Mouse (Mus musculus) mammary gland, adult 2 months (tissue): Measurements from ENCODE around the gene Use1. TPM values are rescaled to one million over a fixed set of nuclear protein-coding genes. Genes with fewer than 3 reads are reported as not detected.

ENCODE experiments used
- polyA plus RNA-seq: library from polyadenylated mRNA; depleted of rRNA; stranded (reverse); fragments of >200 nt; gene quantifications from 2 replicates; pipeline ENCODE4 v1.2.3, GENCODE M21; 2012; ENCODE audit warnings: low replicate concordance; rRNA removed

Use1 gene
- 109 and 116 TPM in 2 replicates for polyA plus RNA-seq

DNA sequence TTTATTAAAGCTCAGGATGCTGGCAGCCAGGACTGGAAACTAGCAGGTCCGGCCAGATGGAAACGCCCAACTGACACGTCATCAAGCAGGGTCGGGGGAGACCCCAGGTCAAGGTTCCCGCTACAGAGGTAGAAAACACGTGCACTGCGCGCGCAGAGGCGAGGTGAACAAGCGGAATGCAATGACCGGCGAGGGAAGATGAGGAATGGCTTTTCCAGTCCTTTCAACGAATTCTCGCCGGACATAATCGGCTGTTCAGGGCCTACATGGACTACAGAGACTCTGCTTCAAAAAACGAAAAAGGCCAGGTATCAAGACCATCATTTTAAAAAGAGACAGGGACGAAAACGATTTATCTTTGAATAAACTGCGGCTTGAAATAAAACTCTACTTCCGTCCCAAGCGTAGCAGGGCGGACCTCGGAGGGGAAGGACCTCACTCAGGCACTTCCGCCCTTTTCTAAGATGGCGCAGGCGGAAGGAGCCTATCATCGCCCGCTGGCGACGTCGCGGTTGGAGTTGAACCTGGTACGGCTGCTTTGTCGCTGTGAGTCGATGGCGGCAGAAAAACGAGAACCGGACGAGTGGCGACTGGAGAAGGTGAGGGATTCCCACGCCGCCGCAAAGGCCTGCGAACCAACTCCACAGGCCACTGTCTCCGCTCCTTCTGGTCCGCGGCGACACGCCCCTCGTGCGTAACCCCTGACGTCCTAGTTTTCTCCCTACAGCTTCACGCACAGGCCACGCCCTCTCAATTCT lies at the start of gene Use1:
Gene Use1 (plus strand): TSS at position 78 of the 758 bp plus-strand sequence.

DNA sequence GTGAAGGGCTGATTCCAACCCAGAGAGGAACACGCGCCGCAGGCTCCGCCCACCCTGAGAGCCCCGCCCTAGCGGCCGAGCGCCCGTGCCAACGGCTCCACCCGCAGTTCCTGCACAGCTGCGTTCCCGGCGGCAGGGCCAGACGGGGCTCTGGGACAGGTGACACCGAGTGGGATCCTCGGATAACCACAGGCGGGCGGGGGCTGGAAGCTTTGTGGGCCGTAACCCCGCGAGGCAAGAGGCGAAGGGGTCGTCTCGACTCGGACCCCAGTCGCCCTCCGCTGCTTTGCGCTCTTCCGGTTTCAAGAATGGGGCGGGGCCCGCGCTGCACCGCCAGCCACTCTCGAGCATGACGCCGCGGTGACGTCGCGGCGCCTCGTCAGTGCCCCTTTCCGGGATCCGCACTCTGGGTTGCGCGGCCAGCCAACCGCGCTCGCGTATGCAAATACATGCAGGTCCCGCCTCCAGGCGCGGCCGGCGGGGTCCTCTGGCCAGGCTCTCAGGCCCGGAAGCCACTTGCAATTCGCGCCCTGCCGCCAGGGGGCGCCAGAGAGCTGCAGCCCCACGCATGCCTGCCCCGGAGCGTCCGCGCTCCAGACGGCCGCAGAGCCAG lies 4.7 kb downstream of the Use1 start, which contains the start of gene Ocel1:
Gene Ocel1 (plus strand): TSS at position 63 of the 613 bp plus-strand sequence.

DNA sequence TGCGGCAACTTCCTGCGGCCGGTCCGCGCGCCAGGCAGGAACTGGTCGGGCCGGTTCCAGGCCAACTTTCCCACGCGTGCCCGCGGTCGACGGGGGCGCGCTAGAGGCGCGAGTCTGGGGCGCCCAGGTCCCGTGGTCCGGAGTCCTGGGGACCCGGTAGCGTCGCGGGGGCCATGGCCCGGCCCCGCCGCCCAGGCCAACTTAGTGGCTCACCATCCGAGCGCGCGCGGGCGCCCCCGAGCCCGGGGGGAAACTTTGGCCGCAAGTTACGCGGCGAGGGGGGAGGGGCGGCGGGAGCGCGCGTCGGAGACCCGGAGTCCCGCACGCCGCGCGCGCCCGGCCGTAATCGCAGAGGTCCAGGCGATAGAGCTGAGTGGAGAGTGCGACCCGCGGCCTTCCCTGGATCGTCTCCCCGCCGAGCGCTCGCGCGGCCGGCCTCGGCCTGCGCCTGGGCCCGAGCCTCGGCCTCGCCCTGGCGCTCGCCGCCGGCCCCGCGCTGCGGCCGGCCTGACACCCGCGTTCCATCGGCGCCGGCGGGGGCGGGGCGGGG lies 14.8 kb downstream of the Use1 start, which contains the start of gene Nr2f6:
Gene Nr2f6 (minus strand): TSS at position 540 of the 550 bp plus-strand sequence.

DNA sequence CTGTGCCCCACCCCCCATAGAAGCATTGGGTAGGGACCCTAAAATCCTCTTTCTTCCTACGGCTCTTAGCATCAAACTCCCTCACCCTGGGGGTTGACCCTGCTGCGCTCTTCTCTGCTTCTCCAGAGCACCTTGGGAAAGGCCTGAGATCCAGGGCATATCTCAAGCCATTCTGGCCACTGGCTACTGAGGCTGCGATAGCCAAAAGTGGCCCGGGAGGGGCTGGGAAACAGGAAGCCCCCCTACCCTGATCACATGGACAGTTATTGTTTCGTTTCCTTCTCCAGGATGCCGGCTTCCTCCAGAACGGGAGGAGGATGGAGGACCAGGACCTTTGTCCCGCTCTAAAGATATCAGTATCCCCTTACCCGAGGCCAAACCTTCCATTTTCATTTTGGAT lies 29.0 kb downstream of the Use1 start, which contains the start of gene Ushbp1:
Gene Ushbp1 (minus strand): TSS at position 174 of the 400 bp plus-strand sequence.

DNA sequence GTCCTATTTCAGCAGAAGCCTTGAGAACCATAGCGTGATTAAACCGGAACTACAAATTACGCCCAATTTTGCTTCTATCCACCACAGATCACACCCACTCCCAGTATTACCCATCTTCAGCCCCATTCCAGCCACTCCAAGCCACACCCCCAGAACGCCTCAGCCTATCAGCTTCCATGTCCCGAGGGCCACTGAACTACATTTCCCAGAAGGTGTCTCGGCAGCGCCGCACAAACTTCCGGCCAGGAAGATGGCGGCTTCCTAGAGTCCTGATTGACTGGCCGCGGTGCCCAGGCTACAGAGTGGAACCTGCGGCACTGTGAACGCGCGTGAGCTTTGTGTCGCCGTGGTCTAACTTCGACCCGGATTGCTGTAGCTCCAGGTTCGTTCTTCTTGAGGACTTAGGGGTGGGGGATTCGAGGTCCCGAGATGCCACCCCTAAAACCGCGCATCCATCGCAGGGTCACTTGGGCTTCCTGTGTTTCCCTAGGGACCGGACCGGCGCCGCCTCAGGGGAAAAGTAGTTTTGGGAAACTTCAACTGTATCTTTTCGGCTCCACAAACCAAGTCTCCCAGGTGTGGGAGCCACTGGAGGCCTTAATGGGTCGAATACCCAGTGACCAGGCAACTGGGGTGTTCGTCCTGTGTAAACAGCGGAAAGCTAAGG lies 30.1 kb downstream of the Use1 start, which contains the start of gene Babam1:
Gene Babam1 (plus strand): TSS at position 223 of the 667 bp plus-strand sequence.

DNA sequence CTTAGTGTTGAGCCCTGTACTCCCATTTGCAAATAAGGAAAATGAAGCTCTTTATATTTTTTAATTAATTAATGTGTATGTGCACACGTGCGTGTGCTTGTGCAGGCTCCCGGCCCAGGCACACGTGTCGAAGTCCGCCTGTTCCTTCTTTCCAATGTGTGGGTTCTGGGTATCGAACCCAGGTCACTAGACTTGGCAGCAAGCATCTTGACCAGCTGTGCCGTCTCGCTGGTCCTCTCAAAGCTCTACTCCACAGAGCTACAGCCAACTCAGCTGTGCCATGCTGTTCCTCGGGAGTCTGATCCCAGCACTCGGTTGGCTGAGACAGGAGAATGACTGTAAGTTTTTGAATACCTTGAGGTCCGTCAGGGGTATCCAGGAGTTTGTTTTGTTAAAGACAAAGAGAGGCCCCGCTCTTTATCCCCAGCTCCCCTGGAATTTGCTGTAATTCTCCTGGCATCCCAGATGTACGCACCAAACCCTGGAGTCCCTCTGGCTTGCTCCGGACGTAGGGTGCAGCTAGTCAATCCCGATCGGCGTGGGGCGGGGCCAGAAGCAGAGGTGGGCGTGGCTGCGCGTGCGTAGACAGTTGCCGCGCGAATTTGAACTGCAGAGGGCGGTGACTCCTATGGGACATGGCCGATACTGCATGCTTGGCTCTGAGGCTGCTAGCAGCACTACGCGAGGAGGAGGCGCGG lies 38.9 kb downstream of the Use1 start, which contains the start of gene Ankle1:
Gene Ankle1 (plus strand): TSS at position 610 of the 698 bp plus-strand sequence.

Other genes starting within 250 kb of the Use1 start
- 24.5 and 47.1 TPM in 2 replicates for gene Myo9b, start 94.1 kb upstream of the Use1 start, polyA plus RNA-seq
- 5.6 and 6.6 TPM in 2 replicates for gene Haus8, start 93.9 kb upstream of the Use1 start, polyA plus RNA-seq
- gene Ocel1, start 4.5 kb downstream of the Use1 start, polyA plus RNA-seq: 13.0 and 27.0 TPM in 2 replicates
- gene Nr2f6, start 15.1 kb downstream of the Use1 start, polyA plus RNA-seq: 95.9 and 259 TPM in 2 replicates
- 70.7 and 71.1 TPM in 2 replicates for gene Ushbp1, start 29.0 kb downstream of the Use1 start, polyA plus RNA-seq
- gene Babam1, start 30.0 kb downstream of the Use1 start, polyA plus RNA-seq: 123 and 158 TPM in 2 replicates
- gene Ankle1, start 39.2 kb downstream of the Use1 start, polyA plus RNA-seq: 1.8 and 3.0 TPM in 2 replicates
- gene Abhd8, start 96.8 kb downstream of the Use1 start, polyA plus RNA-seq: 39.7 and 88.0 TPM in 2 replicates
- gene Mrpl34, start 98.1 kb downstream of the Use1 start, polyA plus RNA-seq: 109 and 185 TPM in 2 replicates
- 103 and 108 TPM in 2 replicates for gene Dda1, start 102.4 kb downstream of the Use1 start, polyA plus RNA-seq
- 20.8 and 48.1 TPM in 2 replicates for gene Ano8, start 119.1 kb downstream of the Use1 start, polyA plus RNA-seq
- gene Gtpbp3, start 121.3 kb downstream of the Use1 start, polyA plus RNA-seq: 27.0 and 51.9 TPM in 2 replicates
- gene Plvap, start 144.9 kb downstream of the Use1 start, polyA plus RNA-seq: 191 and 472 TPM in 2 replicates
- gene Ccdc194, start 158.9 kb downstream of the Use1 start, polyA plus RNA-seq: 0.23 TPM in 1 of 2 replicates, not detected in the other
- 243 and 517 TPM in 2 replicates for gene Bst2, start 170.6 kb downstream of the Use1 start, polyA plus RNA-seq
- gene Mvb12a, start 176.1 kb downstream of the Use1 start, polyA plus RNA-seq: 101 and 186 TPM in 2 replicates
- gene Tmem221, start 192.0 kb downstream of the Use1 start, polyA plus RNA-seq: 3.2 and 6.8 TPM in 2 replicates
- 0.63 and 0.92 TPM in 2 replicates for gene Nxnl1, start 199.8 kb downstream of the Use1 start, polyA plus RNA-seq
- gene Slc27a1, start 202.0 kb downstream of the Use1 start, polyA plus RNA-seq: 854 and 1,064 TPM in 2 replicates
- gene Pgls, start 225.3 kb downstream of the Use1 start, polyA plus RNA-seq: 137 and 341 TPM in 2 replicates
- 7.2 and 22.1 TPM in 2 replicates for gene Fam129c, start 230.8 kb downstream of the Use1 start, polyA plus RNA-seq
- gene Colgalt1, start 244.2 kb downstream of the Use1 start, polyA plus RNA-seq: 159 and 238 TPM in 2 replicates